Mouse (Mus musculus): ENCODE data around the gene Cadm1.

- TF ChIP-seq POLR2A (IDR thresholded peaks at IDR 0.05; ENCODE audit: borderline replicate concordance, extremely low read depth, insufficient read depth, insufficient read length, poor library complexity, severe bottlenecking) (no peak), CTCF (IDR thresholded peaks at IDR 0.05; ENCODE audit: borderline replicate concordance, extremely low read depth, insufficient read depth, insufficient read length) (no peak)
These were observed 317.8 kb downstream of the Cadm1 start for GRCm38 (mm10) chr9:47847797-47848196.

Data from brain, embryonic 14.5 days (tissue).